Mouse (Mus musculus): ENCODE data around the gene Amn1.
"Not testable (repeated sequence)": the region's sequence is repeated elsewhere in the genome, so short reads cannot be mapped to it uniquely, and the experiment has no call there.

Amn1 gene

DNA sequence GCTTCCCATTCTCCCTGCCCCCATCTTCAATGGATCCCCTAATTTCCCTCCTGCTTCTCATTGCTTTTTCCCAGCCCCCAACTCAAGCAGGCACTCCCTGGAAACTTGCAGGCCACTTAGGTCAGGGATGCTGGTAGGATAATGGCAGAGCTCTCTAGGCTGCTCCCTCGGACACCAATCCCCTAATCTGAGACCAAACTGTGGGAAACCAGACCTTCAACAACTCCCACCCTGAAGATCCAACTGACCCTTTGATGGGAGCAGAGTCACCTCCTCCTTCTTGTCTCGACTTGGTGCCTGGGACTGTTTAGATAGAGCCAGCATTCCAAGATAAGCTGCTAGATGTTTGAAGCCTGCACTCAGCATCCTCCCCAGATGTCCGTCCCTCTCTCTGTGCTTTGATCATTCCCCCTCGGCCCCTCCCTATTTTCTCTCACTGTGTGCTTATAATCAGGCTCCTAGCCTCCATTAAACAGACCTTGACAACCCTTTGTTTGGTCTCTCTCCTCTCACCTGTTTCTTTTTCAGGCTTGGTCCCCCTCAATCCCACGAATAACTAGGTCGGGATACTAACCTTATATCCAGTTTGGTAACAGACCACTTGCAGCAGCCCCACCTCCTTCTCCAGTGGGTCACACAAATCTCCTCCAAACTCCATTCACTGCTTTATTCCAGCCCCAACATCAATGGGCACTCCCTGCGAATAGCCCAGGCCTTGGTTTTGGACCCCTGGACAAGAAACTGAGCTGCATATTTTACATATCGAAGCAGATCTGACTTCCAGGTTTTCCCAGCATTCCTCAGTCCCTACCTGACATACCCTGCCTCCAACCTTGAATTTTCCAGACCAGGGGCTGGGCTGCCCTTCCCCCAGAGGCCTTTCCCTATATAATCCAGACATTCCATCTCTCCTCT is 34.1 kb downstream of the Amn1 start:
- peak; percentile 74 for DNase-seq (ENCODE audit: low spot score)

DNA sequence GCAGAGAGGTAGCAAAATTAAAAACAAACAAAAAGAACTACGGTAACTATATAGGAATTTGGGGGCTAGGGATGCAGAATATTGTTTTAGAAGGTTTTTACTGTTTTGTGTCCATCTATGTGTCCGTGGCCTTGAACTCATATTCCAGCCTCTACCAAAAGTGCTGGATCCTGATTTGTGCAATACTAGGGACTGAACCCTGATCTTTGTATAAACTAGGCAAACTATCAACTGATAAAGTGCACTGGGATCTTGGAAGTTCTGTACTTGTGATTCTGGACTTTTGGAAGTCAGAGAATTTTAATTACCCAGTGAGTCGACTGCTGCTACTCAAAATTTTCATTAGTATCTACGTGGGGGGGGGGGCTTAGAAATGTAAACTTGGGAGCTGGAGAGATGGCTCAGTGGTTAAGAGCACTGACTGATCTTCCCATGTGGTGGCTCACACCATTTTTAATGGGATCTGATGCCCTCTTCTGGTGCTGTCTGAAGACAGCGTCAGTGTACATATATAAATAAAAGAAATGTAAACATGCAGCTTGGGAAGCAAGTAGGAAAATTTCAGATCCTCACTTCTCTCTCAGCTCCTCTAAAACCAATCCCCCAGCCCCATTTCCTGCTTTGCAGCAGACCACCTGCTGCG is 34.9 kb downstream of the Amn1 start:
- no peak for DNase-seq (ENCODE audit: low spot score)

DNA sequence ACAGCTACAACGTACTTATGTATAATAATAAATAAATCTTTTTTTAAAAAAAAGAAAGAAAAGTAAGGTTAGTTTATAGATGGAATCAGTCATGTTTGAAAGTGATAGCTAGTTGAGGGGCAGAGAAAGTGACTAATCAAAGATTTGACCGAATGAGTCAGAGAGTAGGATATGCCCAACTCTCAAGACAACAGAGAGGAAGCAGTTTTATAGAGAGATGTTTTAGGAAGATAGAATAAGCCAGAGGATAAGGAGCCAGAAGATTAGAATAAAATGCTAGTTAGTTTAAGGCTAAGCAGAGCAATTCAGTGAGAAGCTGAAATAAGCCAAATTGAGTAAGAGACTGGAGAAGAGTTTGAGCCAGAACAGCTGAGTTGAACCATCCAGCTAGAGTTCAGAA is 36.4 kb downstream of the Amn1 start:
- no peak for DNase-seq (ENCODE audit: low spot score)

DNA sequence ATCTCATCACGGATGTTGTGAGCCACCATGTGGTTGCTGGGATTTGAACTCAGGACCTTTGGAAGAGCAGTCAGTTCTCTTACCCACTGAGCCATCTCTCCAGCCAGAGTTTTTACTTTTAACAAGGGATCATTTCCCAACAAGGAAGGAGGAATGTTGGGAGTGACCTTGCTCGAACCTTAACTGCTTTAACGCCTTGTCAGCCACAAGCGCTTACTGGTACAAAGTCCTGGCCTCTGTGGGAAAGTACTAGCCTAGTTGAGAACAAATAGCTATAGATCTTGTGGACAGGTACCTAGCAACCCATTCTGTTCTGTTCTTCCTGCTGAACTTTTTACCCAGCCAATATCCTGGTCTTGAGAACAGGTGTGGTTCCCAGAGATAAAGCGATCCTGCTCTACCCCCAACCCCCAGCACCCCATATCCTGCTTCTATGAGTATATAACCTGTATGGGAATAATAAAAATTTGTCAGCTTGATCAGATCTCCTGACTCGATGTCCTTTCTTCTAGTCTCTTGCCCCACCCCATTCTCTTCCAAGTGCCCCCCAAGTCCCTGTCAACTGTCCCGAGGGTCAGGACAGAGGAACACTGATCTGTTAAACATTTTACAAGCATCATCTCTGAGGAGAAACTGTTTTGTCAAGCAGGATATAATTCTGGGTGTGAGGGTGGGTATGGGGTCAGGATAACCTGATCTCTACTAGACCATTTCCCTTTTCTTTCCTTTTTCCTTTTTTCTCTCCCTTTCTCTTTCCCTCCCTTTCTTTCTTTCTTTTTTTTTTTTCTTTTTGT is 39.9 kb downstream of the Amn1 start:
- peak; percentile 77 for DNase-seq (ENCODE audit: low spot score)

DNA sequence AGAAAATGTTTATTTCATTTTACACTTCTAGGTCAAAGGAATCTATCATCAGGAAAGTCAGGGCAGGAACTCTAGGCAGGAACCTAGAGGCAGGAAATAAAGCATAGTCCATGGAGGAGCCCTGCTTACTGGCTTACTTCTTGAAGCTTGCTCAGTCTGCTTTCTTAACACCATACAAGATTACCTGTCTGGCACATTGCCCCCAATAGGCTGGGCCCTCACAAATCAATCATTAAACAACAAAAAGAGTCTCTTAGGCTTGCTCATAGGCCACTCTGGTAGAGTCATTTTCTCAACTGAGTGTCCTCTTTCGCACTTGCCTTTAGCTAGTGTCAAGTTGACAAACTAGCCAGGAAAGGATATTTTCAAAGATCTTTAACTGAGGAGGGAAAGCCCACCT is 43.4 kb downstream of the Amn1 start:
- no peak for DNase-seq (ENCODE audit: low spot score)

DNA sequence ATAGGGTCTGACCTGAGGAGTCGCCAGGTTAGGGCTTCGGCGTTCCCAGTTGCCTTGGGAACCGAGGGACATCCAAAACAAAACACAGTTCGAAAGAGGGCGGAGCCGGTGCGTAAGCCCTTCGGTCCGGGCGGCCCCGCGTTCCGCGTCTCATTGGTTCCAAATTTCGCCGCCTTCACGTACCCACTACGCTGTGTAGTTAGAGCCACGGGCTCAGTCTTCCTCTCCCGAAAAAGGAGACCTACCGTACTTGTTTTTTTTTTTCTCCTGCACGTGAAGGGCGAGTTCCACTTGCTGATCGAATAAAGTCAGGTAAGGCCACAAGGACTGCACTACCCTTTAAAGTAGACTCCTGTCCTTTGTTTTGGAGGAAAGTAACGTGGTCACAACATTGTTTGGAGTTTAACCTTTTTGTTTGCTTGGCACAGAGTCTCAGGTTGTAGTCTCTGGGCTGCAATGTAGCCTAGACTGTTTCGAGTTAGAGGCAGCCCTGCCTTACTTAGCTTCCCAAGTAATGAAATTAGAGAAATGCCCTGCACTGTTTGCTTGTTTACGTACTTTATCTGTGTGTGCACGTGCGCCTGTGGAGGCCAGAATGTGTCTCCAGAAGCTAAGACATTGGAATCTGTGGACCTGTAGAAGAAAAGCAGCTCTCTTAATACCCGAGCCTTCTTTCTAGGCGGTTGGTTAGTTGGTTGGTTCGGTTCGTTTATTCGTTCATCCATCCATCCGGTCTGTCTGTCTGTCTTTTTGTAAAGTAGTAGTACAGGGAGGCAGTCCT is 46.9 kb downstream of the Amn1 start:
- DNase-seq (ENCODE audit: low spot score): peak; percentile 89

DNA sequence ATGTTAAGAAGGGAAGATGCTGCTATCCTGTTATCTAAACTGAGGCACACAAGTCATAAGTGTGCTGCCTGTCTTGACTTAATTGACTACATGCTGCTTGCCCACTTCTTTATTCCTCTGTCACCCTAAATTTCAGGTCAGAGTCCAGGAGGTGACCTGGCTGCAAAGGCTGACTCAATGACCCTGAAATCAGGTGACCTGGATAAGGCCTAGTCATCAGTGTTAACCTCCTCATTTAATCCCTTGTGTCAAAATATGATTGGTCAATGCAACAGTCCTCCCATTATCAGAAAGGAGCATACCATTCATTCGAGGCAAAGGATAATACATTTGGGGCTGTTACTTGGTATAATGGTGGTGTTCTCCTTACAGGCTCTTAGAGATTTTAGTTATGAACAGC is 49.0 kb downstream of the Amn1 start, which contains the start of gene Etfbkmt:
Etfbkmt (plus strand) TSS at position 379 of the 400 bp plus-strand sequence.
- DNase-seq (ENCODE audit: low spot score): no peak

DNA sequence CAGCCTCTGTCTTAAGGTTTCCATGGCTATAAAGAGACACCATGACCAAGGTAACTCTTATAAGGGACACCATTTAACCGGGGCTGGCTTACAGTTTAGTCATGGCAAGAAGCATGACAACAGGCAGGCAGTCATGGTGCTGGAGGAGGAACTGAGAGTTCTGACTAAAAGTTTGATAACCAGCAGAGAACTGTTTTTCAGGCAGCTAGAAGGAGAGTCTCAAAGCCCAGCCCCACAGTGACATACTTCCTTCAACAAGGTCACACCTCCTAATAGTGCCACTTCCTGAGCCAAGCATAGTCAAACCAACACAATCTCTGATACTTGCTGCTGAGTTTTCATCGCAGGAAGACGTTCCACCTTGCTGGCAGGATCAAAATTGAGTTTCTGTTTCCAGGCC is 49.5 kb downstream of the Amn1 start:
- no peak for DNase-seq (ENCODE audit: low spot score)

DNA sequence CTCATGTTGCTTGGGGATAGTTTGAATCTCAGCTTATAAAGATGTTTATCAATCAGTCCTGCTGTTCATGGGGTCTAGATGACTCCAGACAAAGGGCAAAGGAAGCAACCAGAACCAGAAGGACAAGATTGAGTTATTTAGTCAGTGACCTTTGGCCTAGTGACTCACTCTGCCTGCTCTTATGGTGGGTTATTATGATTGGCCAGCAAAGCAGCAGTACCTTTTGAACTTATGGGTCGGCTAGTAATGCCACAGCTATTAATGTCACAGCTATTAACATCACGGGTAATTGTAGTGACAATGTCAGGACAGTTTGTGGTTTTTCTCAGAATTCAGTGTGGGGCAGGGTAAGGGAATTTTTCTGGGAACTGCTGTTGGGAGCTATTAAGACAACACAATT is 50.6 kb downstream of the Amn1 start:
- DNase-seq (ENCODE audit: low spot score): peak; percentile 28

DNA sequence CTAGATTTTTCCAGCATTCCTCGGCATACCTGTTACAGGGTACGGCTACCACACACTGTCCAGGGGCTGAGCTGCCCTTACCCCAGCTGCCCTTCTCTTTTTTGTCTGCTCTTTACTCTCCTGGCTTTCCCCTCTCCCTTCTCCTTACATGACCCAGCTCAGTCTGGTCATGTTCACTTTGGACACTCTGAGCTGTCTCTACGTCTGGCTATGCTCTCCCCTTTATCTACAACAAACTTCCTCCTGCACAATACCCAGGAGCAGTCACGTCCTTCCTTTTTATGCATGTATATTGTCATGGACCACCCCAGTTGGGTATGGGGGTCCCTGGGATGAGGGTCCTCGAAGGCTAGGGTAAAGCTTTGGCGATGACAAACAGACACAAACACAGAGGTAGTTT is 52.9 kb downstream of the Amn1 start:
- no peak for DNase-seq (ENCODE audit: low spot score)

DNA sequence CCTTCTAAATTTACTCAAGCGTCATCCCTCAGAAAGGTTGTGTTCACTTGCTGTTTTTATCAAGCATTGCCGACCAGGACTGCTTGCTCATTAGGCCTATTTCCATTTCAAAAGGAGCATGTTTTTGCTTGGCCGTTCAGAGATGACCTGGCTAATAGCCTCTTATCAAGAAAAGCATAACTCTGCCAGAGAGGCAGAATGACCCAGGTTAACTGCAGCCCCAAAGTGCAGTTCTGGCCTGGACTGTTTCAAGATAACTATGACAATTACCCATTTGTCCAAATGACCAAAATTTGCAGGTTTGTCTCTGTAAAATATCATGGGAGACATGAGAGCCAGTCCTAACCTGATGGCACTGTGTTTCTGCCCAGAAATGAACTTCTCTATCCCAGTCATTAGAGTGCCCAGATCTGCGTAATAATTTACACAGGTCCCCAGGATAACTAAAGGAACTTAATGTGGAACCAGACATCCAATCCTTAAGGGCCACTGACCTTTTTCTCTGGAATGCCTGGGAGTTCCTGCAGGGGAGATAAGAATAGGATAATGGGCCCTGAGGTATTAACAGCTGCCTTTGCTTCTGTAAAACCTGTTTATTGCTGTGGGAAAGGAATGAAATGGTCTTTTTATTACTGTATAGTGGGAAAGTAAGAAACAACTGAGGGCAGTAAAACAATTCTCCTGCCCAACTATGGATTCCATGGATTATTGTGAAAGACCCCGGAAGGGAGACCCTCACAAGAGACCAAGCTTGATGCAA is 53.9 kb downstream of the Amn1 start:
- peak; percentile 66 for DNase-seq (ENCODE audit: low spot score)

DNA sequence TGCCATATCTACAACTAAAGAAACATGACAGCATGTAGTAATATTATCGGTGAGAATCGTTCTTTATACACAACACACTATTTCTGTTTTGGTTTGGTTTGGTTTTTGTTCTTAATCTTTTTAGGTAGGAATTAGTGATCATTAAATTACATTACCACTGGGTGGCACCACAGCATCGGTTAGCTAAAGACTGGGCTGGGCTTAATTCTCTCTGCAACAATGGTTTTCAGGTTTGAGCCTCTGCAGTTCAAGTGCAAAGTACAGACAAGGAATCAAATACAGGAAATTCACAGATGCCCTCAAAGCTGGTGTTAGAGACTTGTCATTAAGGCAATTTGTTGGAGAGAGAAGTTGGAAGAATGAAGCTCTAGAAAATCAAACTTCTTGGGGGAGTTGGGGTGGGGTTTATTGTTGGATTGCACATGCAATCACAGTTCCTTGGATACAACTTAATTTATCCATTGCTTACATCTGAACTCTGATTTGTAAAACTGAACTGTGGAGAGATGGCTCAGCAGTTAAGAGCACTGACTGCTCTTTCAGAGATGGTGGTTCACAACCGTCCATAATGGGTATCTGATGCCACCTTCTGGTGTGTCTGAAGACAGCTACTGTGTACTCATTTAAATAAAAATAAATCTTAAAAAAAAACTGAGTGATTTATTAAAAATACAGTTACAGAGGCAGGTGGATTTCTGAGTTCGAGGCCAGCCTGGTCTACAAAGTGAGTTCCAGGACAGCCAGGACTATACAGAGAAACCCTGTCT is 56.0 kb downstream of the Amn1 start:
- peak; percentile 66 for DNase-seq (ENCODE audit: low spot score)

DNA sequence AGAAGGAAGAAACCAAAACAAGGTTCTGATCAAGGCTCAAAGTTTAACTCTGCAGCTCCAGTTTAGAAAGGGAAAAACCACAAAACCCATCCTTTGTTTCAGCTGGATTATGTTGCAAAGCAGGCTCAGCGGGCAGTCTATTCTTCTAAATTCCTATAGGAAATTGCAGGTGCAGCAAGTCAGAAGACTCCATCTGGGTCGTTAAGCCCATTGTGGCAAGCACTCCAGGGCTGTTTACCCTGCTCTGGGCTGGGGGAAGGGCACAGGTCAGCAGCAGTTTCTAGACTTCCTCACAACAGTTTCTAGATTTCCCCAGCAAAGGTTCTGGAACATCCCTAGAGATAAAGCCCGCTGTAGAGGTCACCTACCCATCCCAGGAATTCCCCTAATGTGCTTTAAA is 57.4 kb downstream of the Amn1 start:
- DNase-seq (ENCODE audit: low spot score): no peak

DNA sequence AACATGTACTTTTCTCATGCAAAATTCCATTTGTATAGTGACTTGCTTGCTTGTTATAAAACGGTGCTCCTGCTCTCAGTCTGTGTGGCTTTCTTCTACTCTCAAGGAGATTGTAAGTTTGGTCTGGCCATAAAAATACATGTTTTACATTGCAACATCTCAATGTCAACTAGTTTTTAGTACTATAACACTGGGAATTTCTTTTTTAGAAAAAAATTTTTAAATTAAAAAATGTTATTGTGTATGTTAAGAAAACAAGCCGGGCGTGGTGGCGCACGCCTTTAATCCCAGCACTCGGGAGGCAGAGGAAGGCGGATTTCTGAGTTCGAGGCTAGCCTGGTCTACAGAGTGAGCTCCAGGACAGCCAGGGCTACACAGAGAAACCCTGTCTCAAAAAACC is 58.6 kb downstream of the Amn1 start, which contains the start of gene Gm10203:
Gm10203 (plus strand) TSS at position 301 of the 400 bp plus-strand sequence.
- not testable (repeated sequence) for DNase-seq (ENCODE audit: low spot score)

DNA sequence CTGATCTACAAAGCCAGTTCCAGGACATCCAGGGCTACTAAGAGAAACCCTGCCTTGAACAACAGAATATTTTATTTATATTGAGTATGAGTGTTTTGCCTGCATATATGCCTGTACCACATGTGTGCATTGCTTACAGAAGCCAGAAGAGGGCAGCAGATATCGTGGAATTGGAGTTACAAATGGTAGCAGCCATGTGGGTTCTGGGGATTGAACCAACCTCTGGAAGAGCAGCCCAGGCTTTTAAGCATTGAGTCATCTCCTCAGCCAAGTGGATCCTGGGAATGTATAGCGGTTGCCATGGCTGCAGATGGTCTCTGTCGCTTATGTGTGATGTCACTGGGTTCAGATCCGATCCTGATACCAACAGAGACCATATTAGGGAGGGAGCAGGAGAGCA is 61.8 kb downstream of the Amn1 start:
- DNase-seq (ENCODE audit: low spot score): no peak

DNA sequence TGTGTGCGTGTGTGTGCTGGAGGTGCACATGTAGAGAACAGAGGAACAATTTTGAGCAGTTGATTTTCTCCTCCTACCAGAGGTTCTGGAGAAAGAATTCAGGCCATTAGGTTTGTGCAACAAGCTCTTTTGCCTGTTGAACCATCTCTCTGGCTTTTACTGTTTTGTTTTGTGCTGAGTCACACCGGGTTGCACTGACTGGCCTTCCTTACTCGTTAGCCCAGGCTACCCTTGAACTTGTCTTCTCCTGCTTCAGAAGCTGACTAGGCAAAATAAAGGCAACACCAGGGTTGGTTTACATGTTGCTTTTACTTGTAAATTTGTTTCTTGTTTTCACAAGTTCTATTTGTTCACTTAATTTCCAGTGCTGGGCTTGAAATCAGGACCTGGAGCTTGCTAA is 65.5 kb downstream of the Amn1 start:
- no peak for DNase-seq (ENCODE audit: low spot score)

DNA sequence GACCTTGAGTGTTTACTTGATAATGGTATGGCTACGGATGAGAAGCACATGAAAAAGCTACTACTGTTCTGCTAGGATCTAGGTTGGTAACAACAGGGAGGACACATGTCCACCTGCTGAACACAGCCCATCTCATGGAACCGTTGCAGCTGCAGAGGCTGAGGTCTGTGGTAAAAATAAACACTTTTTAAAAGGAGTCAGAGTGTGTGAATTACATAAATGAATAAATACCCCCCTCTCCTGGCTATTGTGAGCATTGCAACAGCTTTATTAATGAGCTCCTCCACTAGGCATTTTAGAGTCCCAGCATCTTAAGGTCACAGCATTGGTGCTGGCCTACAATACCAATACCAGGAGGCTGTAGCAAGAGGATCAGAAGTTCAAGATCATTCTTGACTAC is 68.7 kb downstream of the Amn1 start:
- DNase-seq (ENCODE audit: low spot score): peak; percentile 57

DNA sequence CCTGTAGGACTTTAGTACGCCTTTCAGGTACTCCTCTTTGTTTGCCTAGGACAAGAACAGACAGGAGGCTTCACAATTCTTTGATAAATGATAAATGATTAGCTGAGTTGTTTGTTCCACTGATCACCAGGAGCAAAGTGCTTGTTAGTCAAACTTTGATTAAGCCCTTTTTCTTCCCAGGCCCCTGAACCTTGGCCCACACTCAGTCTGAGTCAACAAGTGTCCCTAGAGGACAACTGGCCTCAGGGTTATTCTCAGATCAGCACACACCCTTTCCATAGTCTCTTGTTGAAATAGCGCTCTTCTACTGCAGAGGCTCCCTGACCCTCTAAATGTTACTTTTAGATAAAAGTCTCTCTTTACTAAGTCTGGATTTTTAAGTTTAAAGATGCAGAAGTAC is 69.6 kb downstream of the Amn1 start:
- peak; percentile 86 for DNase-seq (ENCODE audit: low spot score)

DNA sequence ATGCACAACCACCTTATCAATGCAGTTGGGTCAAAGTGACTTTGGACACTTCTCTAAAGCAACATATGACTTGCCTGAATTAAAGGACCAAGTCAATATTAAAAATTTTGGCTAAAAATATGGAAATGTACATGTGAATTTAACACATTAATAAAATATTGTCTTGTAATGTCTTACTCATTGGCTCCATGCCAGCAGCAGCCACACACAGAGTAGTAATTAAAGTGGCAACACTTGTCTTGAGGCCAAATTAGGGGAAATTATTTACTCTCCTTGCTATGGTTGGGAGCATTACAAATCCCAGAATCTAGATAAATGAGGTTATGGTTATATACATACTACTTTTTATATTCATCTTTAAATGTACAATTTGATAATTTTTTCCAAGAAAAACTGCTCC is 71.5 kb downstream of the Amn1 start:
- no peak for DNase-seq (ENCODE audit: low spot score)

DNA sequence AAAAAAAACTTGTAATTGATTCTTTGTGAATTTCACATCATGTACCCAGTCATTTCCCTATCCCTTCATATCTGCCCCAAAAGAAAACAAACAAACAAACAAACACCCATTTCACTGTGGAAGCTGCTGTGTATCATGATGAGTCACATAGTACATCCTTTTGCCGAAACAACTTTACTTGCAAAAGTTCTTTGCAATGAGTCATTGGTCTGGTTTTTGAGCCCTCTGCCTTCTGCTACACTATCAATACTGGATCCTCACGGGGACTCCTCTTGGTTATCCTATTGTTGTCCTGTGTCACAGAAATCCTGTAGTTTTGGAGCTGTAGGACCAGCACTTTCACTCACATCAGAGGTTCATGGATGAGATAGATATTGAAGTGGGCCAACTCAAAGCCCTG is 79.6 kb downstream of the Amn1 start:
- DNase-seq (ENCODE audit: low spot score): no peak

Measured in yolk sac, embryonic 10.5 days (tissue).